Mouse (Mus musculus) bone marrow, adult 2 months (tissue): ENCODE measurements around the gene Akap12. TPM values are rescaled to one million over a fixed set of nuclear protein-coding genes. Genes with fewer than 3 reads are reported as not detected.

Experiments used
- H3K27ac ChIP-seq: fragments of 200-500 bp; 2 replicates; pipeline ENCODE4 v1.5.1; 2012; ENCODE audit warnings: low read depth, mild to moderate bottlenecking, control low read depth, inconsistent platforms, low read length; ENCODE audit not compliant: control insufficient read depth, poor library complexity, insufficient read depth
- H3K4me1 ChIP-seq: fragments of 200-500 bp; 2 replicates; pipeline ENCODE4 v1.6.1; 2011; ENCODE audit warnings: low read length; ENCODE audit not compliant: control insufficient read depth, insufficient read depth
- H3K4me3 ChIP-seq: fragments of 200-500 bp; replicated peaks from 2 replicates; pipeline ENCODE3; 2011; ENCODE audit warnings: mild to moderate bottlenecking, low read depth, low read length, control low read depth; ENCODE audit not compliant: control insufficient read depth
- CTCF ChIP-seq: fragments of 200-500 bp; IDR thresholded peaks from 2 replicates; pipeline ENCODE4 v1.5.1; 2011; ENCODE audit warnings: low read length, control low read depth; ENCODE audit not compliant: control insufficient read depth, insufficient read depth
- POLR2A ChIP-seq: fragments of 200-500 bp; IDR thresholded peaks from 2 replicates; pipeline ENCODE4 v1.6.1; 2011; ENCODE audit warnings: low read depth, mild to moderate bottlenecking, control low read depth, low read length, borderline replicate concordance; ENCODE audit not compliant: control insufficient read depth
- WGBS: fragments of 180-500 bp; shearing (Covaris S2); methylation state at CpG from one replicate; pipeline ENCODE4 v1.1.7; 2018; 5-methylcytosine and 5-hydroxymethylcytosine counted together
- polyA plus RNA-seq: library from polyadenylated mRNA; stranded (reverse); fragments of >200 nt; gene quantifications from 2 replicates; pipeline ENCODE4 v1.2.4, GENCODE M21; 2011; ENCODE audit warnings: low replicate concordance; ENCODE audit not compliant: missing spikeins, insufficient read depth, insufficient read length

Gene Akap12
- 10.0 and 26.8 TPM in 2 replicates for polyA plus RNA-seq

- TF ChIP-seq POLR2A (no peak), CTCF (no peak)
- peak within 1 kb of the TSS; percentile 86 for H3K27ac ChIP-seq
- 4% methylated on average over 54 of the region's 54 CpGs for WGBS
- H3K4me3 ChIP-seq, result peak within 1 kb of the TSS; percentile 70
- H3K4me1 ChIP-seq, result no peaks in the 10 kb centered on the region
These were observed at the start of gene Akap12 for GRCm38 (mm10) chr10:4266041-4266930. TSS of gene Akap12 (plus strand) at chr10:4266380.

- H3K27ac ChIP-seq, result no peak overlapping the region
- H3K4me3 ChIP-seq, result no peak overlapping the region
- no peak for TF ChIP-seq CTCF
- TF ChIP-seq POLR2A, result no peak
- no peaks in the 10 kb centered on the region for H3K4me1 ChIP-seq
- 83% methylated on average over 17 of the region's 17 CpGs for WGBS
These were observed 35.4 kb upstream of the Akap12 start for GRCm38 (mm10) chr10:4230563-4231359.

- no peak overlapping the region for H3K27ac ChIP-seq
- 12% methylated on average over 9 of the region's 9 CpGs for WGBS
- no peak overlapping the region for H3K4me3 ChIP-seq
These were observed 33.1 kb upstream of the Akap12 start for GRCm38 (mm10) chr10:4233102-4233501.

GRCm38 (mm10) chr10:4239794-4240574, 26.2 kb upstream of the Akap12 start:
- H3K27ac ChIP-seq, result no peak overlapping the region
- TF ChIP-seq POLR2A (no peak), CTCF (no peak)
- WGBS, result 44% methylated on average over 5 of the region's 5 CpGs

More at GRCm38 (mm10) chr10:4233102-4233501, 33.1 kb upstream of the Akap12 start:
- TF ChIP-seq POLR2A (no peak), CTCF (no peak)
- no peaks in the 10 kb centered on the region for H3K4me1 ChIP-seq

GRCm38 (mm10) chr10:4243591-4244300, 22.4 kb upstream of the Akap12 start:
- 86% methylated on average over 15 of the region's 16 CpGs for WGBS
- no peak overlapping the region for H3K27ac ChIP-seq
- TF ChIP-seq CTCF (no peak), POLR2A (no peak)
- no peaks in the 10 kb centered on the region for H3K4me1 ChIP-seq
- H3K4me3 ChIP-seq, result no peak overlapping the region

More at GRCm38 (mm10) chr10:4239794-4240574, 26.2 kb upstream of the Akap12 start:
- no peak overlapping the region for H3K4me3 ChIP-seq
- H3K4me1 ChIP-seq, result no peaks in the 10 kb centered on the region

- 82% methylated on average over 2 of the region's 2 CpGs for WGBS
- TF ChIP-seq POLR2A (no peak), CTCF (no peak)
- Histone ChIP-seq H3K4me3 (no peak overlapping the region), H3K27ac (no peak overlapping the region), H3K4me1 (no peaks in the 10 kb centered on the region; the same call in 1 of the 2 replicates)
These were observed 20.4 kb upstream of the Akap12 start for GRCm38 (mm10) chr10:4245812-4246211.

GRCm38 (mm10) chr10:4246407-4246806, 19.8 kb upstream of the Akap12 start:
- Histone ChIP-seq H3K4me1 (no peaks in the 10 kb centered on the region; the same call in 1 of the 2 replicates), H3K27ac (no peak overlapping the region), H3K4me3 (no peak overlapping the region)
- TF ChIP-seq POLR2A, result no peak
- no peak for TF ChIP-seq CTCF
- WGBS, result 65% methylated on average over 7 of the region's 7 CpGs
